Comparison of ENCODE assay signal across 8 mouse cellular contexts in the genomic region with DNA sequence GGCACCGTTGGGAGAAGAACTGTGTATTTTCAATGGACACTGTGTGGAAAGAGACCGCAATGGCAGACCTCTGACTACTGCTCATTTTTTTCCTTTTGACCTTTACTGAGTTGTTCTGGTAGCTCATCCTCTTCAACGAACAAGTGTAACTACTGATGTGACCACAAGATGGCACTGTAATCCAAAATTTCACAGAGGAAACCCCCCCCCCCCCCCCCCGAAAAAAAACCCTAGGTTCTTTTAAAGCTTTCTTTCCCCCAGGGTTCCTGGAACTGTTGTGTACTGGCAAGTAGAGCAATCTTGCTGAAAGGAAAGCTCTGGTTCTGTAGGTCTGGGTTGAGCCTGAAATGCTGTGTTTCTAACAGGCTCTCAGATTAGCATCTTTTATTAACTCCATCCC. TPM values are rescaled to one million over a fixed set of nuclear protein-coding genes. Genes with fewer than 3 reads are reported as not detected.
DNase-seq lines count a peak whose midpoint lies in the region; ATAC-seq and TF ChIP-seq lines count a peak whose summit lies in the region.

No protein-coding gene starts in this region.

- no peak overlapping the region for H3K4me2 ChIP-seq in hindbrain, embryonic 11.5 days (replicated peaks; ENCODE audit: low read depth, low read length)
- no peak overlapping the region for H3K4me2 ChIP-seq in hindbrain, embryonic 13.5 days
- peak overlapping the region; percentile 42 for H3K4me2 ChIP-seq in heart, postnatal 0 days (ENCODE audit: low read depth, low read length)
- H3K4me2 ChIP-seq in liver, embryonic 14.5 days (ENCODE audit: low read depth), result peak overlapping the region; percentile 41

- TF ChIP-seq CTCF in heart, postnatal 0 days (IDR thresholded peaks at IDR 0.05; ENCODE audit: low read depth), result peak; percentile 57
- peak; percentile 38; the same call in 1 of the 2 replicates for TF ChIP-seq CTCF in liver, embryonic 14.5 days (IDR thresholded peaks at IDR 0.05; ENCODE audit: low read depth)

- H3K4me1 ChIP-seq in hindbrain, embryonic 11.5 days (replicated peaks; ENCODE audit: control insufficient read depth, insufficient read depth, low read length), result 0 out of 2 replicates have a peak, but pooled peaks cover 2% of the 10 kb centered on the region
- peaks cover 5% of the 10 kb centered on the region for H3K4me1 ChIP-seq in hindbrain, embryonic 13.5 days (replicated peaks)
- peaks cover 6% of the 10 kb centered on the region for H3K4me1 ChIP-seq in heart, postnatal 0 days (ENCODE audit: control insufficient read depth, insufficient read depth)
- H3K4me1 ChIP-seq in liver, embryonic 14.5 days (replicated peaks; ENCODE audit: control insufficient read depth in 2 of 2, insufficient read depth in 2 of 2, low read length in 1 of 2), result peaks cover 0 to 19% of the 10 kb centered on the region in 2 experiments; a peak in 2 of 4 replicates

- DNase-seq in hindbrain, embryonic 11.5 days (ENCODE audit: low spot score), result peak; percentile 68
- peak; percentile 49 to 54 for DNase-seq in CD8-positive naive resting alpha-beta T cell, adult 2 months (ENCODE audit: low read depth in 2 of 2, low spot score in 2 of 2)
- DNase-seq in heart, postnatal 0 days (ENCODE audit: low spot score), result peak; percentile 69
- no peak for DNase-seq in liver, embryonic 14.5 days (ENCODE audit: low read depth in 3 of 3, low spot score in 3 of 3)
- DNase-seq in urinary bladder, postnatal 4 days (ENCODE audit: low spot score in 2 of 2), result no peak

- no peaks in the 10 kb centered on the region for H3K27me3 ChIP-seq in hindbrain, embryonic 11.5 days (ENCODE audit: control insufficient read depth, insufficient read depth, low read length)
- H3K27me3 ChIP-seq in hindbrain, embryonic 13.5 days, result no peaks in the 10 kb centered on the region
- H3K27me3 ChIP-seq in heart, postnatal 0 days (ENCODE audit: control insufficient read depth, insufficient read depth, low read length), result no peaks in the 10 kb centered on the region
- H3K27me3 ChIP-seq in liver, embryonic 14.5 days (ENCODE audit: control insufficient read depth, insufficient read depth, low read length), result no peaks in the 10 kb centered on the region

- no peak overlapping the region for H3K4me3 ChIP-seq in hindbrain, embryonic 11.5 days (ENCODE audit: low read depth, low read length)
- no peak overlapping the region for H3K4me3 ChIP-seq in hindbrain, embryonic 13.5 days
- H3K4me3 ChIP-seq in heart, postnatal 0 days (ENCODE audit: low read depth, low read length), result no peak overlapping the region
- no peak overlapping the region for H3K4me3 ChIP-seq in liver, embryonic 14.5 days (ENCODE audit: insufficient read depth in 1 of 2, low read depth in 2 of 2, low read length in 2 of 2)

- TF ChIP-seq EP300 in heart, postnatal 0 days (IDR thresholded peaks at IDR 0.05; ENCODE audit: low read depth), result no peak
- TF ChIP-seq EP300 in liver, embryonic 14.5 days (IDR thresholded peaks at IDR 0.05; ENCODE audit: low read depth), result no peak

- no peak overlapping the region for H3K9ac ChIP-seq in hindbrain, embryonic 11.5 days (ENCODE audit: low read depth, low read length)
- no peak overlapping the region for H3K9ac ChIP-seq in hindbrain, embryonic 13.5 days
- H3K9ac ChIP-seq in heart, postnatal 0 days (replicated peaks; ENCODE audit: low read depth, low read length), result no peak overlapping the region
- H3K9ac ChIP-seq in liver, embryonic 14.5 days (replicated peaks), result no peak overlapping the region

- no peak overlapping the region for H3K27ac ChIP-seq in hindbrain, embryonic 11.5 days (ENCODE audit: low read depth, low read length)
- H3K27ac ChIP-seq in hindbrain, embryonic 13.5 days, result no peak overlapping the region
- H3K27ac ChIP-seq in heart, postnatal 0 days (ENCODE audit: low read depth), result peak overlapping the region; percentile 86
- H3K27ac ChIP-seq in liver, embryonic 14.5 days, result no peak overlapping the region

- H3K9me3 ChIP-seq in hindbrain, embryonic 11.5 days (ENCODE audit: control insufficient read depth, low read length), result no peaks in the 10 kb centered on the region
- H3K9me3 ChIP-seq in hindbrain, embryonic 13.5 days, result no peaks in the 10 kb centered on the region
- H3K9me3 ChIP-seq in heart, postnatal 0 days (replicated peaks; ENCODE audit: control insufficient read depth, low read length), result peaks cover under 1% of the 10 kb centered on the region; the same call in 1 of the 2 replicates
- H3K9me3 ChIP-seq in liver, embryonic 14.5 days (ENCODE audit: control insufficient read depth, low read length), result no peaks in the 10 kb centered on the region

- H3K36me3 ChIP-seq in hindbrain, embryonic 11.5 days (ENCODE audit: control insufficient read depth, insufficient read depth, low read length), result no peaks in the 10 kb centered on the region
- H3K36me3 ChIP-seq in hindbrain, embryonic 13.5 days, result no peaks in the 10 kb centered on the region
- no peaks in the 10 kb centered on the region for H3K36me3 ChIP-seq in heart, postnatal 0 days (replicated peaks; ENCODE audit: control insufficient read depth, insufficient read depth, low read length)
- H3K36me3 ChIP-seq in liver, embryonic 14.5 days (replicated peaks; ENCODE audit: control insufficient read depth, insufficient read depth, low read depth), result no peaks in the 10 kb centered on the region

- 13% methylated on average over 4 of the region's 4 CpGs for WGBS in hindbrain, embryonic 11.5 days
- 9% methylated on average over 4 of the region's 4 CpGs for WGBS in hindbrain, embryonic 13.5 days
- WGBS in heart, postnatal 0 days, result 6% methylated on average over 4 of the region's 4 CpGs
- WGBS in liver, embryonic 14.5 days (ENCODE audit: insufficient replicate concordance), result 4% methylated on average over 4 of the region's 4 CpGs

- no peak for ATAC-seq in hindbrain, embryonic 11.5 days (ENCODE audit: low FRiP score)
- no peak for ATAC-seq in hindbrain, embryonic 13.5 days (ENCODE audit: low FRiP score)
- 0 out of 2 replicates have a peak, but pooled peaks have one; percentile 23 for ATAC-seq in common myeloid progenitor, adult 5-6 weeks (replicated peaks; ENCODE audit: low read depth, poor library complexity, severe bottlenecking)
- peak; percentile 15; the same call in 1 of the 2 replicates for ATAC-seq in heart, postnatal 0 days (ENCODE audit: insufficient read depth, low read depth)
- ATAC-seq in liver, embryonic 14.5 days (ENCODE audit: insufficient read depth), result no peak
- peak; percentile 54 for ATAC-seq in neutrophil, adult 5-6 weeks (ENCODE audit: extremely low read depth, insufficient number of reproducible peaks, low FRiP score, poor library complexity, severe bottlenecking)

RNA-seq across cellular contexts. Expression of a gene that starts 49.9 kb away (rescaled TPM):
- 0.46 and 0.60 TPM in 2 replicates for polyA plus RNA-seq in hindbrain, embryonic 11.5 days (2014; fragmentation: Nextera tagmentation; extraction: Ambion mirVana)
- polyA plus RNA-seq in hindbrain, embryonic 13.5 days (2015; fragmentation: Nextera tagmentation; extraction: Ambion mirVana), result 0.36 and 0.39 TPM in 2 replicates
- total RNA-seq in common myeloid progenitor, adult 5-6 weeks (2017), result 0.15 TPM in 1 of 2 replicates, not detected in the other
- 1.6 TPM in 1 of 2 replicates, not detected in the other for total RNA-seq in heart, postnatal 0 days (2014; rRNA removed; ENCODE audit: low replicate concordance)
- polyA plus RNA-seq in heart, postnatal 0 days (2015; fragmentation: Nextera tagmentation; extraction: Ambion mirVana), result 0.45 and 0.46 TPM in 2 replicates
- polyA plus RNA-seq in liver, embryonic 14.5 days (2012; rRNA removed), result 1.1 and 1.4 TPM in 2 replicates
- polyA plus RNA-seq in liver, embryonic 14.5 days (2014; fragmentation: Nextera tagmentation; extraction: Ambion mirVana), result 1.1 and 1.4 TPM in 2 replicates
- total RNA-seq in neutrophil, adult 5-6 weeks (2017), result 84.2 and 96.3 TPM in 2 replicates

Comparison
In these comparisons a context has a peak if more than half of its experiments do, and no peak if none do; other contexts are left out.
1. ATAC-seq: peak in common myeloid progenitor, adult 5-6 weeks (single experiment), heart, postnatal 0 days (single experiment) and neutrophil, adult 5-6 weeks (single experiment); none in hindbrain, embryonic 11.5 days (single experiment), hindbrain, embryonic 13.5 days (single experiment) and liver, embryonic 14.5 days (single experiment).
2. DNase-seq: peak in hindbrain, embryonic 11.5 days (single experiment), CD8-positive naive resting alpha-beta T cell, adult 2 months (2 of 2) and heart, postnatal 0 days (single experiment); none in liver, embryonic 14.5 days (0 of 3) and urinary bladder, postnatal 4 days (0 of 2).
3. H3K4me2 ChIP-seq: peak in heart, postnatal 0 days (single experiment) and liver, embryonic 14.5 days (single experiment); none in hindbrain, embryonic 11.5 days (single experiment) and hindbrain, embryonic 13.5 days (single experiment).